Mouse (Mus musculus): ENCODE results near the gene Vps35. TPM values are rescaled to one million over a fixed set of nuclear protein-coding genes. Genes with fewer than 3 reads are reported as not detected.

Gene Vps35
- total RNA-seq (2021): 10 to 100 TPM; 51.5 to 53.6 TPM
- long read RNA-seq, experiment 1, transcript Vps35-201 (17 exons, 3,474 nt): major isoform, 143 of 158 reads
- long read RNA-seq, experiment 1, partial matches to known transcripts: 10 of 158 reads
- long read RNA-seq, experiment 1, other reads (novel, unspliced or antisense): 5 of 158 reads
- long read RNA-seq, experiment 2, transcript Vps35-201 (17 exons, 3,474 nt): major isoform, 93 of 101 reads
- long read RNA-seq, experiment 2, partial matches to known transcripts: 4 of 101 reads
- long read RNA-seq, experiment 2, other reads (novel, unspliced or antisense): 4 of 101 reads

DNA sequence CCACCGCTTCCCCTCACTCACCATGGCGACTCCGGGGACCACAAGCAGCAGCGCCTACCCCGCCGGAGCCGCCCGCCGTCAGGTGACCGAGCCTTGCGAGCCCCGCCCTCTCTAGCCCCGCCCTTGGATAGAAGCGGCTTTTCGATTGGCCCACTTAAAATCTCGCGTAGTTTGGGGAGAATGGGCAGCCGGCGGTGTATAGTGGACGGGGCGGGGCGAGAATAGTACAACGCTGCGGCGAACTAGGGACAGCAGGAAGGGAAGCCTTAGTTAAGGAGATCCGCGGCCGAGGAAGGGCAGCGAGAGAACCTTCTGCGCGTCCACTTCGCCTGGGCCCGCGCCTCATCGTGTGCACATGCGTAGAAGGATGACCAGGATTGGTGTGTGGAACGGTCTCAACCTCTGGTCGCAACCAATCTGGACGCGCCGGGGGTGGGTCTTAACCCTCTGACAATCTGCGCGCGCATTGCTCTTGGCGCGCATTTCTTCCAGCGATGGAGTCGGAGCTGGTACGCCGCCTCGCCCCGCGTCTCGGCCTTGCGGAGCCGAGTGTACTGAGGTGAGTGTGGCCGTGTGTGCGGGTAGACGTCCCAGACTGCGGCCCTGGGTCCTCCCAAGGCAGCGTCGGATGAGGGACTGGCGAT is at the start of gene Vps35, which contains the start of gene Orc6:
Gene Vps35, minus strand, starts transcription at position 369 of the 644 bp plus-strand sequence.
Gene Orc6, plus strand, starts transcription at position 199 of the 644 bp plus-strand sequence.
- DNase-seq (ENCODE audit: low spot score): peak; percentile 96

DNA sequence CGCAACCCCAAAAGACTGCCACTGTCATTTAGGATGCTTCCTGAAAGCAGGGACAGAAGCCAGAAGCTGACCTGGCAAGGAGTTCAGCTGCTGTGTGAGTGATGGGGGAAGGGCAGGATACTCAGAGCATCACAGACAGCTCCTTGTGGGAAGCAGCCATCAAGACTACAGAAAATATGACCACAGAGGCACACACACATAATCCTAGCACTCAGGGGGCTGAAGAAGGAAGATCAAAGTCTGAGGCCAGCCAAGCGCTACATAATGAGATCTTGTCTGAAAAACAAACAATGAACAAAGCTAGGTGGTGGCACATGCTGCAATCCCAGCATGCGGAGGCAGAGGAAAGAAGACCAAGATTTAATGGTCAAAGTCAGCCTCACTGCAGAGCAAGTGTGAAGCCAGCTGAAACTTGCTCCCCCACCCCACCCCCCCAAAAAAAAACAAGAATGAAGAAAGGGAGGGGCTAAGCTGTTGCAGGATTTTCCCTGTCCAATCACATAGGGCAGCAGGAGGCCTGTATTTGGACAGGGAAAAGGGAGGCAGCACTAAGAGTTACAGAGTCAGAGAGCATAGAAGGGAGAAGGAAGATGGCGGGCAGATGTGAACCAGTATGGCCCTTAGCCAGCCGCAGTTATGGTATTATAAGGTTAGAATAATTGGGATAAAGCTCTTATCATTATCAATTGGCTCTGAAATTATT is 40.4 kb upstream of the Vps35 start:
- no peak for DNase-seq (ENCODE audit: low spot score)

DNA sequence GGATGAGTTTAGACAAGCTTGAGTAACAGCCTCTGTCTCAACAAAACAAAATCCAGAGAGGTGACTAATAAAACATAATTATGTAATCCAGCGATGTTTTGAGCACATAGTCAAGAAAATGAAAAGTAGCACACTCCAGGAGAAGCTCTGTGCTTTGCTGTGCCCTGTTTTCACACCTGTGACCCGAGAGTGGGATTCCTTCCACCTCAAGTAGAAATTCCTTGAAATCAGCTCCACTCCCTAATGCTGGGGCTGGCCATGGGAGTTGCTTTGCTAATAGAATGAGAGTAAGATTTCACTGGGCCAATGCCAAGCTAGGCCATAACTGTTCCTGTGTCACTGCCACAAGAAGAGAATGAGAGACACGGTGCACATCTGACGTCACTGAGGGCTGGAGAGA is 38.1 kb upstream of the Vps35 start:
- DNase-seq (ENCODE audit: low spot score): no peak

DNA sequence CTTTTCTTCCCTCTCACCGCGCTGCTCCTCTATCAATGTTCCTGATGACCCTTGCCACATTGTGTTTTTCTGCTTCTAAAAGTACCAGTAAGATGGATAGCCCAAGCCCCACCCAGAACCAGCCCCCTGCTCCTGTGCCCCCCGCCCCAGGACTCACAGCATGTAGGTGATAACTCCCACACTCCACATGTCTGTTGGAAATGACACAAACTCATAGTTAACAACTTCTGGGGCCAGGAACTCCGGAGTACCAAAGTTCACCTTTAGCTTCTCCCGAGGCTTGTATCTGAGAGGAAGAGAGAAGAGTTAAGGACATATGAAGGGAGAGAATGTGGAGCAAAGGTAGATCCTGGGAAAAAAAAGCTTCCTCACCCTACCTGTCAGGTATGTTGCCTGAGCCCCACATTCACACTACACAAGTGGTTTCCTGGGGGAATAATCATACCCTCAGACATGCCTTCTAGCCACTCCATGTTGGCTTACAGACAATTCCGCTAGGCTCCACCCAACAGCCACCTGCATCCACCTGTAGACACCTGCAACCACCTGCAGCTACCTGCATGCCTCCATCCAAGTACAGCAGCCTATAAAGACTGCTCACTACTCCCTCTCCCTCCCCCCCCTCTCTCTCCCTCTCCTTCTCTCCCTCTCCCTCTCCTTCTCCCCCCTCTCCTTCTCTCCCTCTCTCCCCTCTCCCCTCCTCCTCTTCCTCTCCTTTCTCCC is 36.8 kb upstream of the Vps35 start:
- DNase-seq (ENCODE audit: low spot score): no peak

DNA sequence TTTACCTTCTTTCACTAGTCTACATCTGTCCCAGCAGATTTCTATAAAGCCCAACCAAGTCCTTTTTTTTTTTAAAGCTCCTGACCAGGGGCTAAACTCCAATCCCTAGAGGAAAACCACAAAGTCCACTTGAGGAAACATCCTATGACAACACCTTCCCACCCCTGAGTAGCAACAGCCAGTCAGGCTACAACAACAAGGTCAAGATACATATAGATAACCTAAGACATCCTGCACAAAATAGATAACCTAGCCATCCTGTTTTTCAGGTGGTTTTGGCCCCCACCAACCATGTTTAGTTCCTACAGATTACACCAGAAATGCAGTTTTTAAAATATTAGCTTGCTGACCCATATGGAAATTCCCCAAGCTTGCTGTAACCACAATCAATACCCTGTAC is 35.5 kb upstream of the Vps35 start:
- DNase-seq (ENCODE audit: low spot score): no peak

DNA sequence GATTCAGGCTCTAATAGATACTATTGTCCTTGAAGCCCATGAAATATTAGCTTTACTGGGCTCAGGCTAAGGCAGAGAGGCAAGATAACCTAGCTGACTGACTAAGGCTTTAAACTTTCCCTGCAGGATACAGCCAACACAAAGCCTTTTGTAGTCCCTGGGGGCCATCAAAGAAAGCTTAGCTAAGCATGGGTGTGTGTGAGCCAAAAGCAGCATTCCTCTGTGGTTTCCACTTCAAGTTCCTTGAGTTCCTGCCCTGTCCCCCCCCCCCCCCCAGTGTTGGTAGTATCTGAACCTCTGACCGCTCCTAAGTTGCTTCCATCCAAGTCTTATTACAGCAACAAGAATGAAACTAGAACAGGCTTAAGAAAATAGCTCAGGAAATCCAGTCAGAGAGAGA is 29.9 kb upstream of the Vps35 start:
- DNase-seq (ENCODE audit: low spot score): peak; percentile 19

DNA sequence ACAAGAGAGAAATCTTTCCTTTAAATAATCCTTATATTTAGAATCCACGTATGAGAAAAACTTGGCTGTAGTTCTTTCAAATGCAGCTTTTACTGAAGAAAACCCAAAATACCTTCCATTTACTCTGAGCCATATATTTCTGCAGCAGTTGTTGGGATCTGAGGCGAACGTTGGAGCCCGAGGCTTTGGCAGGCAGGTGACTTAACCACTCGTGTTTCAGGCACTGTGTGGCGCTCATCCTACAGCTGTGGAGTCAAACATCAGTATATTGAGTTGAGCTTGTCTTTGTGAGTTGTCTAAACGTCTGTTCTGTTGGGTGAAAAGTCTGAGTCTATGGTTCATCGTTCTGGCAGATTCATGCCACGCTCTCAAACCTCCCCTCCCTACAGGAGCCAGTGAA is 27.4 kb upstream of the Vps35 start:
- DNase-seq (ENCODE audit: low spot score): no peak

DNA sequence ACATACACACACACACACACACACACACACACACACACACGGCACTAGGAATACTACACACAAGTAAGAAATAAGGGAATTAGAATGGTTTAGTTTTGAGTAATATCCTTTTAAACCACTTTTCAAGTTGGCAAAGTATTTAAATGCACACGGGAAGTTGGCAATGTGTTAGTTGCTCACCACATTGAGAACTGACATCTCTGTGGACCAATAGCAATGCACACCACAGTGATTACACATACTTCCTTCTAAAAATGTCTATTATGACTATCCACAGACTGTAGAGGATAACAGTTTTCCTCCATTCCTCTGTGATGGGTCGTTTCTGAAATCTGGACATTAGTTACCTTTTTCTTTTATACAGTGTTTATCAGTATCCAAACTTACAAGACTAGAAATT is 23.5 kb upstream of the Vps35 start:
- no peak for DNase-seq (ENCODE audit: low spot score)

DNA sequence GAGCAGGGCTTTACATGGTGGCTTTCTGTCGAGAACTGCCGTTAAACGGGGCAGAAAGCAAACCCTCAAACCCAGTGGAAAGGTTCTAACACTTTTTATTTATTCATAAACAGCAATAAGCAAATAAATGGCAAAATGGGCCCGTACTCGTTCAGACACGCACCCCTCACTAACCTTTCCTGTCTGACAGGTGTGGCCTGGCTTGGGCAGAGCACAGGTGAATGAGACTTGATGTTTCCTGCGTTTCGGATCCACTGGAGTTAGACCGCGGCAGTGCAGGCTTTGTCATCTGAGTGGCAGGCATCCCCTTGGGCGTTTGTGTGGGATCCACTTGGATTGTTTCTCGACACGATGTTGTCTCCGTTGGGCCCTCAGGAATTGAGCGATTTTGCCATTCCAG is 22.4 kb upstream of the Vps35 start:
- DNase-seq (ENCODE audit: low spot score): no peak

DNA sequence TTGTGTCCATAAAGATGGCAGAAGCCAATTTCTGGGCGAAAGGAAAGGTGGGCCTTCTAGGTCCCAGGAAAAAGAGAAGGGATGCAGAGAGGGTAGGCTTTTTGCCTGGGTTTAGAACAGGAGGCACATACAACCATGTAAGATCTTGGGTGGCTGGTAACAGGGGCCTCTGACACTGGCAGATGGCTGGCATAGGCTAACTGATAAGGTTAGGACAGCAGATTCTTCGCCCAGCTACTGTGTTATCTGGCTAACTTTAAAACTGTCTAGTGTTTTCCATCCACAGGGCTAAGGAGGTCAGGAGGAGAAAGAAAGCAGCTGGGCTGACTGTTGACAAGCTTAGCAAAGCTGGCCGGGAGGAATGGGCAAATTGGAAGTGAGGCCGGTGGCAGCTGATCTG is 18.9 kb upstream of the Vps35 start:
- DNase-seq (ENCODE audit: low spot score): no peak

DNA sequence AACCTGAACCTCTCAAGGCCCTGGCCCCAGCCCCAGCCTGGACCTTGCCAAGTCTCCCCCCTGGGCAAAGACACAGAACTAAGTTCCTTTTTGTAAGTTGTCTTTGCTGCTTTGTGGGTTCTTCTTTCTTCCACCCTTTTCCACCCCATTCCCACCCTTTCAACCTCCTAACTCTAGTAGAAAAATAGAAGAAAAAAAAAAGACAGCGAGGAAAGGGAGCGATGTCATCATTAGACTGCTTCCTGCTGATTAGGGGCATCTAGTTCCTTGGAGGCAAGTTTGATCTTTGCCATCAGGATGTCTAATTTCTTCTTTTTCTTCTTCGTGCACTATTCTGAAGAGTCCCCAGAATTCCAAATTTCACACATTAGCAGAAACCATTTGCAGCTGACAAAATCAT is 13.4 kb upstream of the Vps35 start:
- DNase-seq (ENCODE audit: low spot score): no peak

DNA sequence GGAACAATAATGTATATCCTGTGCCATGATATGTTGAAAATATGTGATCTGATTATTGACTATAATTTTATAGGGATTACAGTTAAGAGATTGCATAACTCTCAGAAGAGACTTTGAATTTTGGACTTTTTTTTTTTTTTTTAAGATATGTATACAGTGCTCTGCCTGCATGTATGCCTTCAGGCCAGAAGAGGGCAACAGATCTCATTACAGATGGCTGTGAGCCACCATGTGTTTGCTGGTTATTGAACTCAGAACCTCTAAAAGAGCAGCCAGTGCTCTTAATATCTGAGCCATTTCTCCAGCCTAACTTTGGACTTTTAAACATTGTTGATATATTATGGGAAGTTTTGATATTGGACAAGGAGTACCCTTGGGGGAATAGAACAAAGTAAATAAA is 12.1 kb upstream of the Vps35 start:
- DNase-seq (ENCODE audit: low spot score): no peak

DNA sequence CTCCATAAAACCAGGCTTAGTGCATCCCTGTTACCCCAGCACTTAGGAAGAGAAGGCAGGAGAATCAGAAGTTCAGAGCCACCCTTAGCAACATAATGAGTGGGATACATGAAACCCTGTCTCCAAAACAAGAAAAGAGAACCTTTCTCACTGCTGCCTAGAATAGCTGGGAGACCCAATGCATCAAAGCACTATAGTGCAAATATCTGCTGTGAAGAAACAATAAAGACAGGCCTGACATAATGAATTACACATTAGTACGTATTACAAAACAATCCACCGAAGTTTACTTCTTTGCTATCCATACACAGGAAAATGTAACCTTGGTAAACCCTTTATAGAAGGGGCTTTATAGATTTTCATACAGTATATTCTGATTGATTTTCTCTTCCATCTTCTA is 9.0 kb upstream of the Vps35 start:
- no peak for DNase-seq (ENCODE audit: low spot score)

DNA sequence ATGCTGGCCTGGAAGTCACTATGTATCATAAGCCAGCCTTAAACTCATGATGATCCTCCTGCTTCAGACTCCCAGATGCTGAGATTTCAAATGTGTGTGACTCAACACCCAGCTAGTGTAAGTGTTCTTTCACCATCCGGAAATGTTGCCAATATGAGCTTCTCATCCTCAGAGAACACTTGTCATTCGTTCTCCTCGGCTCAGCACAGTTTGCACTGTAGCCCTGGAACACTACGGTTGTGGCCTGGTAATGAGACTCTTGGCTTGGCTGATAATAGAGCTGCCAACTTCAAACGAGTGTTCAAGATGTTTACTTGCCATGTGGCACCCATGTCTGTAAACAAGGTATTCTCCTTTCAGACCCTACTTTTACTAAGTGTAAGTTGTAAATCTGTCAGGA is 3.9 kb upstream of the Vps35 start:
- DNase-seq (ENCODE audit: low spot score): no peak

DNA sequence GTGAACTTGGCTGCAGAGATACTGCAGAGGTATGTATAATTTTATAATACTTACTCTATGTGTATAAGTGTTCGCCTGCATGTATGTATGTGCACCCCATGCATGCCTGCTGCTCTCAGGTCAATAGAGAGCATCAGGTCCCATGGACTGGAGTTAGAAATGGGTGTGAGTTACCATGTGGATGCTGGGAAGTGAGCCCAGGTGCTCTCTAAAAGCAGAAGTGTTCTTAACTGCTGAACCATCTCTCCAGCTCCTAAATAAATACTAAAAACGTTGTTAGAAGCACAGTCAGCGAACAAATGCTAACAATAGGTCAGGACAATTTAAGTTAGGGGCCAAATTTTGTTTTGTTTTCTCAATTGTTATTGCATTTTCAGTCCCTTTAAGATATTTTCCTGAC is 3.3 kb upstream of the Vps35 start:
- no peak for DNase-seq (ENCODE audit: low spot score)

DNA sequence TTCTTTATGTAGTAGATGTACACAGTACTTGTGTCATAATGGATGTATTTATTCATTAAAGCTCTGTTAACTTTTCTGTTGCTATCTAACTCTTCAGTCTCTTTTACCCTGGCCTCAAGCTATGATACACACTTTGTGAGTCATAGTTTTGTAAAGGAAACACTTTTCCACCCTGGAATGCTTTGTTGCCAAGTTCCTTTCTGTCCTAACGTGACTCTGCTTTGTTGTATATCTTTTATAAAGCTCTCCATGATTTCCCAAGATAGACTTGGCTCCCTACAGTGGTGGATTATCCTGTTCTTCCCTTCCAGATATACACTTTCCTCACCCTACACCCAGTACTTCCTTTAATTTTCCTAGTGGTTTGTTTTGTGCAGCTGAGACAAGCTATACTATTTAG is 2.3 kb upstream of the Vps35 start:
- DNase-seq (ENCODE audit: low spot score): no peak

DNA sequence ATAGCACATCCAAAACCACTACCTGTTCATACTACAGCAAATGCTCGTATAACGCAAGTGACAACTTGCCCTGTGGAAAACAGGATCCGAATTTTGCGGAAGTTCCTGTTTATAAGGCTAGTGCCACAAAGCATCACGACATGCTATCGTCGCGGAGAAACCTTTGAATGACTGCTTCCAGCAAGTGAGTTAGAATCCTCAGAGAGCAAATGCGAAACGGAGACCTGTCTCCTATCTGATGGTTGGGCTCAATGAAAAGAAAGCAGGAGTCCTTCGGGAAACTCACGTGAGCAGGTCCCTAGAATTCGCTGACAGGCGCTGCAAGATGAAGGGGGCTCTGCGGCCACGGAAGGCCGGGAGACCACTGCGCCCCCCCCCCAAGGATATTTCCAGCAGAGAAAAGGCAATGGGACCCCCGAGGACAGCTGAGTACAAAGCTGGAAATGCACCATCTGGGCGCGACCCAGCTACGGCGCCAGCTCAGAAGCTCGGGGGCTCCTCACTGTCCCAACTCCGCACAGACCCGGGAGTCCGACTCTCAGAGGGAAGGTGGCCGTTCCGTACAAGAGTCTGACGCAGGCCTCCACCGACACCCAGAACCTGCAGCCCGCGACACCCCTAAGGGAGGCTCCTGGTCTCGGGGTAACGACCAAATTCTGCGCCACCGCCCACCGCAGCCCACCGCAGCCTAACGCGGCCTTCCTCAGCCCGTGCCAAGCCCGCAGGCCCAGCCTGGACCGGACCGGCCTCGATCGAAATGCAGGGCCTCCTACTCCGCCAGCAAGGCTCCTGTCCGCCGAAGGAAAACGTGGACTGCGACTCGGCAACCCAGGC is 785 bp downstream of the Vps35 start:
- no peak for DNase-seq (ENCODE audit: low spot score)

DNA sequence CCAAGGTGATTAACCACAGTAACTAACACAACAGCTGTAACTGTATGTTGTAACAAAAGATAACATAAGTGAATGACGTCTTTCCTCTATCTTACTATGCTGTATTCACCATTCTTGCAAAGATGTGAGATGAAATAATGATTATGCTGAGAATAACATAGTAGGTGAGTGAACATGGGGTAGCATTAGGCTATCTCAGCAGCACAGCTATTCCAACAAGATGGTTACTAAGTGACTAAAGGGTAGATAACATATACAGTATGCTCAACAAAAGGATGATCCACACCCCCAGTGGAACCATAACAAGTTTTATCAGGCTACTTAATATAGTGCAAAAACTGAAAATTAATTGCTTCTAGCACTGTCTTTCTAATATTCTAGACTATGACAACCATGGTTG is 12.8 kb downstream of the Vps35 start:
- no peak for DNase-seq (ENCODE audit: low spot score)

DNA sequence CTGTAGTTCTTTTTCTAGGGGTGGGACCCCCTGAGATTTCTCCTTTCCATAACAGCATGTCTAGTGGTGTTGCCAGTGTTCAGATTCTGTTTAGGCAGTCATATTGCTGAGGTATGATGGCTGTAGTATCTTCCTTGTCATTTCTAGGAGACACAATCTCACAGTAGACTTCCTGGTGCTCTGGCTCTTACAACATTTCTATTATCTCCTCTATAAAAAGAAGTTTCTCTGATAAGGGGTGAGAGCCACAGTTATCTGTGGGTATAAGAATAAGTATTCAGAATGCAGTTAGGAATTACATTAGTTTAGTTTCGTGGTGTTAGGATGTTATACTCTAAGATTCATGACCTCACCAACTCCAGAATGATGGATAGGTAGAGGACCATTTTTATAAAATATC is 72.3 kb downstream of the Vps35 start:
- DNase-seq (ENCODE audit: low spot score): no peak

DNA sequence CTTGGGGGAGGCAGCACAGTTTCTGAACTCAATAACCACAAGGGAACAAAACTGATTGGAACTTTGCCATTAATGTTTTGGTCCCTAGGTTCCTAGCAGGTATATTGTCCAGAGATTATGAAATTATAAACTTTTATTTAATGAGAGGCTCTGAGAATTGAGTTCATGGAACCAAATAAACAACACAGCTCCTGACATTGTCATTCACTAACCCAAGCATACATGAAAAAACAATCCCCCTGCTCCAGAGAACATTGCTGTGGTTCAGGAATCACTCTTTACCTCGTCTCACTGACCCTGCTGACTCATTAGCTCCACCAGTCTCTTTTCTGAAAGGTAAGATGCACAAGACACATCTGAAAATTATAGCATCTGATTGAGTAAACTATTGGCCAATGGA is 73.9 kb downstream of the Vps35 start, which contains the start of gene Olfr371:
Gene Olfr371, plus strand, starts transcription at position 301 of the 400 bp plus-strand sequence.
- no peak for DNase-seq (ENCODE audit: low spot score)

DNA sequence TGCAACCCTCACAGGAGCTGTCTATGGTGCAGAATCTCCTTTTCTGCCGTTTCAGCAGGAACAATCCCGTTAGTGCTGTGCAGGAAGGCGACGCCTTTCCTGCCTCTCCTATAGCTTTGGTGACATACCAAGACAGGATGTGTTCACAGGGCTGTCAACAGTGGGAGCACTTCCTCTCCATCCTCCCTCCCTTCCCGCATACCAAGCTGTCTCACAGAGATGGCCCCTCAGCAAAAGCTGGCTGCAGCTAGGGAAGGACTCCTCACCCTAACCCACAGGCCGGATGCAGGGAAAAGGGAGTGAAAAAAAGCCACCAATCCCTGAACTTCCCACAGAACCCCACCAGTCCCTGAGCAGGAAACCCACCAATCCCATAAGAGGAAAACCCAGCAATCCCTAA is 78.6 kb downstream of the Vps35 start:
- no peak for DNase-seq (ENCODE audit: low spot score)

Measured in gastrocnemius, adult 18-20 months (tissue).